Mouse (Mus musculus) brain, embryonic 14.5 days (tissue): ENCODE measurements at regions not wholly inside any gene's neighbourhood (a gene's known extent, or its start where the extent isn't known, plus 50 kb on each side); places are given as distances from the start of the nearest gene placed in this dataset.

ENCODE experiments used
- CTCF ChIP-seq: fragments of 200-500 bp; IDR thresholded peaks from 2 replicates; pipeline ENCODE4 v1.5.1; 2012; ENCODE audit warnings: inconsistent platforms, mild to moderate bottlenecking, moderate library complexity, borderline replicate concordance; ENCODE audit not compliant: insufficient read depth, insufficient read length; ENCODE audit errors: extremely low read depth
- POLR2A ChIP-seq: fragments of 200-500 bp; IDR thresholded peaks from 2 replicates; pipeline ENCODE4 v1.6.1; 2012; ENCODE audit warnings: mild to moderate bottlenecking, inconsistent platforms, borderline replicate concordance; ENCODE audit not compliant: poor library complexity, insufficient read depth, insufficient read length, severe bottlenecking; ENCODE audit errors: extremely low read depth

- TF ChIP-seq POLR2A (no peak), CTCF (no peak)
Observed at GRCm38 (mm10) chr3:77781332-77781731, 1505.0 kb downstream of the Rapgef2 start.
